24 mouse cellular contexts compared by ENCODE assay signal in genomic region chr4:42943341-42943740, GRCm38 (mm10). TPM values are rescaled to one million over a fixed set of nuclear protein-coding genes. Genes with fewer than 3 reads are reported as not detected.
DNase-seq lines count a peak whose midpoint lies in the region; ATAC-seq and TF ChIP-seq lines count a peak whose summit lies in the region.
"Had no signal": no experiment of that assay in that cellular context is flagged by ENCODE, and none has a peak within 500 bp of the region (broad histone marks: within the 10 kb centered on the region; RNA-seq: fewer than 3 reads in every experiment).

No protein-coding gene starts in this region.

- no peak overlapping the region for H3K9ac ChIP-seq in hindbrain, embryonic 16.5 days (ENCODE audit: low read depth, low read length)
- no peak overlapping the region for H3K9ac ChIP-seq in hindbrain, embryonic 12.5 days
- no peak overlapping the region for H3K9ac ChIP-seq in midbrain, embryonic 14.5 days (replicated peaks; ENCODE audit: low read length)
- H3K9ac ChIP-seq: embryonic facial prominence, embryonic 15.5 days; heart, embryonic 12.5 days had no signal

- no peaks in the 10 kb centered on the region for H3K27me3 ChIP-seq in hindbrain, embryonic 16.5 days (replicated peaks; ENCODE audit: control insufficient read depth, insufficient read depth, low read length)
- H3K27me3 ChIP-seq in hindbrain, embryonic 12.5 days: 0 out of 2 replicates have a peak, but pooled peaks cover 3% of the 10 kb centered on the region
- no peaks in the 10 kb centered on the region for H3K27me3 ChIP-seq in midbrain, embryonic 14.5 days (ENCODE audit: control insufficient read depth, insufficient read depth, low read length)
- H3K27me3 ChIP-seq in midbrain, embryonic 10.5 days (ENCODE audit: low read depth, poor library complexity, severe bottlenecking): peaks cover 26% of the 10 kb centered on the region
- H3K27me3 ChIP-seq: embryonic facial prominence, embryonic 15.5 days had no signal

- ATAC-seq in hindbrain, embryonic 16.5 days: peak; percentile 13; the same call in 1 of the 2 replicates
- no peak for ATAC-seq in hindbrain, embryonic 12.5 days (ENCODE audit: low FRiP score)
- no peak for ATAC-seq in midbrain, embryonic 14.5 days (ENCODE audit: low FRiP score, low TSS enrichment)
- ATAC-seq: Patski had no signal

- peak; percentile 54 to 58 for DNase-seq in cerebellum, postnatal 10 days
- DNase-seq in cerebellum, adult 18-20 months: no peak
- peak; percentile 51 for DNase-seq in midbrain, embryonic 14.5 days
- no peak for DNase-seq in midbrain, embryonic 10.5 days (ENCODE audit: low spot score)
- DNase-seq in gastrocnemius, postnatal 4 days (ENCODE audit: low spot score in 2 of 2): no peak
- DNase-seq: adrenal gland, adult 8-10 months; cerebellum, postnatal 25 days; heart, postnatal 14 days; kidney, adult 18-20 months; kidney, postnatal 10 days; lung, adult 2 months; right cerebral cortex, adult 18-20 months; thymus, postnatal 4 days had no signal

- H3K4me1 ChIP-seq in hindbrain, embryonic 16.5 days (ENCODE audit: control insufficient read depth, insufficient read depth, low read depth, low read length): peaks cover 20% of the 10 kb centered on the region
- peaks cover 24% of the 10 kb centered on the region for H3K4me1 ChIP-seq in hindbrain, embryonic 12.5 days
- peaks cover 24% of the 10 kb centered on the region for H3K4me1 ChIP-seq in midbrain, embryonic 14.5 days (ENCODE audit: control insufficient read depth, insufficient read depth, low read length)
- H3K4me1 ChIP-seq in midbrain, embryonic 10.5 days: peaks cover 28% of the 10 kb centered on the region
- H3K4me1 ChIP-seq in cortical plate, adult 2 months (ENCODE audit: control insufficient read depth, insufficient read depth, low read length): peaks cover 25% of the 10 kb centered on the region
- H3K4me1 ChIP-seq: embryonic facial prominence, embryonic 15.5 days had no signal

- peaks cover 17% of the 10 kb centered on the region for H3K36me3 ChIP-seq in hindbrain, embryonic 16.5 days (ENCODE audit: control insufficient read depth, insufficient read depth, low read length)
- no peaks in the 10 kb centered on the region for H3K36me3 ChIP-seq in hindbrain, embryonic 12.5 days
- peaks cover 12% of the 10 kb centered on the region for H3K36me3 ChIP-seq in midbrain, embryonic 14.5 days (ENCODE audit: control insufficient read depth, insufficient read depth, low read length)
- H3K36me3 ChIP-seq in midbrain, embryonic 10.5 days: no peaks in the 10 kb centered on the region
- H3K36me3 ChIP-seq: embryonic facial prominence, embryonic 15.5 days; heart, embryonic 12.5 days had no signal

- 0 out of 2 replicates have a peak overlapping the region, but pooled peaks have one; percentile 14 for H3K27ac ChIP-seq in hindbrain, embryonic 16.5 days (ENCODE audit: low read depth, low read length)
- no peak overlapping the region for H3K27ac ChIP-seq in hindbrain, embryonic 12.5 days
- no peak overlapping the region; the same call in 1 of the 2 replicates for H3K27ac ChIP-seq in midbrain, embryonic 14.5 days (replicated peaks; ENCODE audit: low read depth, low read length)
- no peak overlapping the region for H3K27ac ChIP-seq in midbrain, embryonic 10.5 days (replicated peaks)
- H3K27ac ChIP-seq in cortical plate, adult 2 months (ENCODE audit: insufficient read depth, low read length): 0 out of 2 replicates have a peak overlapping the region, but pooled peaks have one; percentile 8
- H3K27ac ChIP-seq: embryonic facial prominence, embryonic 15.5 days had no signal

- H3K4me3 ChIP-seq in hindbrain, embryonic 16.5 days (ENCODE audit: low read length): no peak overlapping the region
- no peak overlapping the region for H3K4me3 ChIP-seq in hindbrain, embryonic 12.5 days
- H3K4me3 ChIP-seq in midbrain, embryonic 14.5 days (replicated peaks; ENCODE audit: low read depth, low read length): no peak overlapping the region
- H3K4me3 ChIP-seq in midbrain, embryonic 10.5 days: no peak overlapping the region
- H3K4me3 ChIP-seq in cortical plate, adult 2 months (ENCODE audit: insufficient read depth, low read length): no peak overlapping the region
- H3K4me3 ChIP-seq: embryonic facial prominence, embryonic 15.5 days; heart, embryonic 12.5 days had no signal

- no peak for TF ChIP-seq POLR2A in cortical plate, adult 2 months (IDR thresholded peaks at IDR 0.05; ENCODE audit: extremely low read depth, insufficient read depth, low read length)

- 53% methylated on average over 5 of the region's 5 CpGs for WGBS in hindbrain, embryonic 16.5 days
- 82% methylated on average over 5 of the region's 5 CpGs for WGBS in hindbrain, embryonic 12.5 days
- 66% methylated on average over 5 of the region's 5 CpGs for WGBS in midbrain, embryonic 14.5 days
- WGBS in midbrain, embryonic 10.5 days: 89% methylated on average over 5 of the region's 5 CpGs

- no peak for TF ChIP-seq CTCF in cortical plate, adult 2 months (IDR thresholded peaks at IDR 0.05; ENCODE audit: extremely low read depth, insufficient read depth, low read length)

- H3K4me2 ChIP-seq in hindbrain, embryonic 16.5 days (ENCODE audit: low read length): no peak overlapping the region
- H3K4me2 ChIP-seq in hindbrain, embryonic 12.5 days (replicated peaks): no peak overlapping the region
- H3K4me2 ChIP-seq in midbrain, embryonic 14.5 days (ENCODE audit: low read length): no peak overlapping the region
- H3K4me2 ChIP-seq: embryonic facial prominence, embryonic 15.5 days; heart, embryonic 12.5 days; liver, embryonic 11.5 days had no signal

- no peaks in the 10 kb centered on the region for H3K9me3 ChIP-seq in hindbrain, embryonic 16.5 days (ENCODE audit: control insufficient read depth, low read length)
- no peaks in the 10 kb centered on the region for H3K9me3 ChIP-seq in hindbrain, embryonic 12.5 days (replicated peaks)
- no peaks in the 10 kb centered on the region for H3K9me3 ChIP-seq in midbrain, embryonic 14.5 days (ENCODE audit: control insufficient read depth, low read length)
- no peaks in the 10 kb centered on the region for H3K9me3 ChIP-seq in midbrain, embryonic 10.5 days (replicated peaks)
- H3K9me3 ChIP-seq: embryonic facial prominence, embryonic 15.5 days; heart, embryonic 12.5 days had no signal

RNA-seq across cellular contexts. Expression of gene Dnajb5, which starts 6.3 kb away (rescaled TPM):
- 44.9 and 45.7 TPM in 2 replicates for polyA plus RNA-seq in hindbrain, embryonic 16.5 days (2015; fragmentation: Nextera tagmentation; extraction: Ambion mirVana)
- polyA plus RNA-seq in hindbrain, embryonic 12.5 days (2016; fragmentation: Nextera tagmentation; extraction: Ambion mirVana): 32.4 and 37.4 TPM in 2 replicates
- polyA plus RNA-seq in midbrain, embryonic 14.5 days (2014; fragmentation: Nextera tagmentation; extraction: Ambion mirVana): 45.0 and 88.7 TPM in 2 replicates
- 14.9 and 22.6 TPM in 2 replicates for polyA plus RNA-seq in midbrain, embryonic 10.5 days (2016; fragmentation: Nextera tagmentation; extraction: Ambion mirVana)
- polyA plus RNA-seq in cortical plate, adult 2 months (2012; rRNA removed): 96.0 and 107 TPM in 2 replicates
- total RNA-seq in gastrocnemius, postnatal 4 days (2021): 10 to 100 TPM; 60.1 to 79.0 TPM

RNA-seq across cellular contexts. Expression of gene 1700022I11Rik, which starts 26.1 kb away (rescaled TPM):
- polyA plus RNA-seq in hindbrain, embryonic 16.5 days (2015; fragmentation: Nextera tagmentation; extraction: Ambion mirVana): 0.44 and 1.3 TPM in 2 replicates
- 0.61 and 1.2 TPM in 2 replicates for polyA plus RNA-seq in hindbrain, embryonic 12.5 days (2016; fragmentation: Nextera tagmentation; extraction: Ambion mirVana)
- 0.38 and 0.80 TPM in 2 replicates for polyA plus RNA-seq in midbrain, embryonic 14.5 days (2014; fragmentation: Nextera tagmentation; extraction: Ambion mirVana)
- polyA plus RNA-seq in midbrain, embryonic 10.5 days (2016; fragmentation: Nextera tagmentation; extraction: Ambion mirVana): 0.47 and 0.59 TPM in 2 replicates
- polyA plus RNA-seq in cortical plate, adult 2 months (2012; rRNA removed): not detected in 2 replicates
- not detected for total RNA-seq in gastrocnemius, postnatal 4 days (2021)
- total RNA-seq: adrenal gland, adult 8-10 months; gastrocnemius, adult 18-20 months; heart, postnatal 14 days; layer of hippocampus, adult 18-20 months had no signal
- polyA plus RNA-seq: gonadal fat pad, adult 2 months; lung, adult 2 months; Patski; spleen, adult 2 months had no signal

RNA-seq across cellular contexts. Expression of gene Phf24, which starts 26.9 kb away (rescaled TPM):
- polyA plus RNA-seq in hindbrain, embryonic 16.5 days (2015; fragmentation: Nextera tagmentation; extraction: Ambion mirVana): 44.5 and 45.7 TPM in 2 replicates
- 7.9 TPM in 2 replicates for polyA plus RNA-seq in hindbrain, embryonic 12.5 days (2016; fragmentation: Nextera tagmentation; extraction: Ambion mirVana)
- polyA plus RNA-seq in midbrain, embryonic 14.5 days (2014; fragmentation: Nextera tagmentation; extraction: Ambion mirVana): 33.2 and 33.9 TPM in 2 replicates
- 1.6 and 2.1 TPM in 2 replicates for polyA plus RNA-seq in midbrain, embryonic 10.5 days (2016; fragmentation: Nextera tagmentation; extraction: Ambion mirVana)
- 282 and 292 TPM in 2 replicates for polyA plus RNA-seq in cortical plate, adult 2 months (2012; rRNA removed)
- total RNA-seq in gastrocnemius, postnatal 4 days (2021): 1 to 10 TPM; 1.1 to 1.5 TPM
- polyA plus RNA-seq: Patski had no signal

RNA-seq across cellular contexts. Expression of gene Vcp, which starts 57.0 kb away (rescaled TPM):
- polyA plus RNA-seq in hindbrain, embryonic 16.5 days (2015; fragmentation: Nextera tagmentation; extraction: Ambion mirVana): 478 and 502 TPM in 2 replicates
- 626 and 637 TPM in 2 replicates for polyA plus RNA-seq in hindbrain, embryonic 12.5 days (2016; fragmentation: Nextera tagmentation; extraction: Ambion mirVana)
- polyA plus RNA-seq in midbrain, embryonic 14.5 days (2014; fragmentation: Nextera tagmentation; extraction: Ambion mirVana): 378 and 531 TPM in 2 replicates
- 656 and 674 TPM in 2 replicates for polyA plus RNA-seq in midbrain, embryonic 10.5 days (2016; fragmentation: Nextera tagmentation; extraction: Ambion mirVana)
- 171 and 176 TPM in 2 replicates for polyA plus RNA-seq in cortical plate, adult 2 months (2012; rRNA removed)
- 100 to 1,000 TPM; 292 to 313 TPM for total RNA-seq in gastrocnemius, postnatal 4 days (2021)

Comparison
In these comparisons a context has a peak if more than half of its experiments do, and no peak if none do; other contexts are left out.
1. DNase-seq: peak in cerebellum, postnatal 10 days (2 of 2) and midbrain, embryonic 14.5 days (single experiment); none in cerebellum, adult 18-20 months (0 of 2), midbrain, embryonic 10.5 days (single experiment) and gastrocnemius, postnatal 4 days (0 of 2).
2. H3K27ac ChIP-seq: peak in hindbrain, embryonic 16.5 days (single experiment) and cortical plate, adult 2 months (single experiment); none in hindbrain, embryonic 12.5 days (single experiment), midbrain, embryonic 14.5 days (single experiment) and midbrain, embryonic 10.5 days (single experiment).